ENCODE assay signal across 8 mouse cellular contexts in genomic region chr1:131269797-131270578, GRCm38 (mm10). TPM values are rescaled to one million over a fixed set of nuclear protein-coding genes. Genes with fewer than 3 reads are reported as not detected.
DNase-seq lines count a peak whose midpoint lies in the region; ATAC-seq and TF ChIP-seq lines count a peak whose summit lies in the region.

No protein-coding gene starts in this region.

- no peaks in the 10 kb centered on the region for H3K27me3 ChIP-seq in kidney, adult 2 months (replicated peaks; ENCODE audit: control insufficient read depth, insufficient read depth, low read length)
- 0 out of 2 replicates have a peak, but pooled peaks cover 10% of the 10 kb centered on the region for H3K27me3 ChIP-seq in limb, embryonic 10.5 days (ENCODE audit: low read depth, poor library complexity, severe bottlenecking)
- 0 out of 2 replicates have a peak, but pooled peaks cover 2% of the 10 kb centered on the region for H3K27me3 ChIP-seq in midbrain, embryonic 15.5 days (replicated peaks)

- no peaks in the 10 kb centered on the region for H3K36me3 ChIP-seq in kidney, adult 2 months (ENCODE audit: control insufficient read depth, insufficient read depth, low read length)
- H3K36me3 ChIP-seq in limb, embryonic 10.5 days = no peaks in the 10 kb centered on the region
- H3K36me3 ChIP-seq in midbrain, embryonic 15.5 days (replicated peaks) = no peaks in the 10 kb centered on the region

- no peak overlapping the region for H3K9ac ChIP-seq in midbrain, embryonic 15.5 days

- no peak for TF ChIP-seq POLR2A in kidney, adult 2 months (IDR thresholded peaks at IDR 0.05; ENCODE audit: low read depth, low read length)

- no peaks in the 10 kb centered on the region; the same call in 1 of the 2 replicates for H3K4me1 ChIP-seq in kidney, adult 2 months (ENCODE audit: control insufficient read depth, insufficient read depth, low read length)
- peaks cover 19% of the 10 kb centered on the region for H3K4me1 ChIP-seq in limb, embryonic 10.5 days
- H3K4me1 ChIP-seq in midbrain, embryonic 15.5 days = peaks cover 4% of the 10 kb centered on the region

- no peak overlapping the region for H3K4me3 ChIP-seq in kidney, adult 2 months (ENCODE audit: insufficient read depth, low read depth, low read length)
- no peak overlapping the region for H3K4me3 ChIP-seq in limb, embryonic 10.5 days
- H3K4me3 ChIP-seq in midbrain, embryonic 15.5 days = no peak overlapping the region

- H3K4me2 ChIP-seq in midbrain, embryonic 15.5 days = peak overlapping the region; percentile 28

- intact Hi-C loops in gastrocnemius, postnatal 36 days (cut with DNase I) = loop anchor here (1.0 kb wide), 1 partner anchor 35 kb away; no protein-coding TSS in a partner anchor

- ATAC-seq in midbrain, embryonic 15.5 days (replicated peaks) = peak; percentile 61

- no peaks in the 10 kb centered on the region for H3K9me3 ChIP-seq in limb, embryonic 10.5 days (replicated peaks)
- no peaks in the 10 kb centered on the region for H3K9me3 ChIP-seq in midbrain, embryonic 15.5 days

- 48% methylated on average over 22 of the region's 22 CpGs for WGBS in kidney, adult 2 months
- WGBS in limb, embryonic 10.5 days = 28% methylated on average over 22 of the region's 22 CpGs
- WGBS in midbrain, embryonic 15.5 days = 24% methylated on average over 22 of the region's 22 CpGs

- no peak overlapping the region for H3K27ac ChIP-seq in kidney, adult 2 months (ENCODE audit: insufficient read depth, low read depth, low read length)
- H3K27ac ChIP-seq in limb, embryonic 10.5 days = no peak overlapping the region
- H3K27ac ChIP-seq in midbrain, embryonic 15.5 days = no peak overlapping the region

- DNase-seq in 3T3-L1 (ENCODE audit: low read depth, low spot score) (peak; percentile 84), ZHBTc4 (ENCODE audit: low read depth, low spot score) (peak; percentile 89)
- DNase-seq in embryo, embryonic 10 days (ENCODE audit: low spot score) = peak; percentile 86
- peak; percentile 42 to 58 for DNase-seq in gastrocnemius, postnatal 36 days
- DNase-seq in kidney, adult 2 months = peak; percentile 80
- peak; percentile 85 for DNase-seq in limb, embryonic 10.5 days (ENCODE audit: low spot score)
- peak; percentile 37 to 68 for DNase-seq in spleen, postnatal 14 days (ENCODE audit: low spot score in 2 of 2)

- peak; percentile 89 for TF ChIP-seq CTCF in kidney, adult 2 months (conservative IDR thresholded peaks at IDR 0.05; ENCODE audit: insufficient read depth, insufficient read length, low read depth, low read length)

RNA-seq across cellular contexts. Expression of gene Ikbke, which starts 9.4 kb away (rescaled TPM):
- 1 to 10 TPM; 1.1 TPM for total RNA-seq in gastrocnemius, postnatal 36 days (2021)
- polyA plus RNA-seq in kidney, adult 2 months (2012; rRNA removed) = 7.6 and 10.5 TPM in 2 replicates
- 1.3 TPM in 2 replicates for polyA plus RNA-seq in limb, embryonic 10.5 days (2016; fragmentation: Nextera tagmentation; extraction: Ambion mirVana)
- polyA plus RNA-seq in midbrain, embryonic 15.5 days (2015; fragmentation: Nextera tagmentation; extraction: Ambion mirVana) = 0.83 and 0.92 TPM in 2 replicates

RNA-seq across cellular contexts. Expression of gene Rassf5, which starts 24.9 kb away (rescaled TPM):
- total RNA-seq in gastrocnemius, postnatal 36 days (2021) = 1 to 10 TPM in 1 of 2 experiments, under 1 TPM in 1; 0.35 to 1.2 TPM
- polyA plus RNA-seq in kidney, adult 2 months (2012; rRNA removed) = 3.8 and 5.7 TPM in 2 replicates
- 1.2 and 1.3 TPM in 2 replicates for polyA plus RNA-seq in limb, embryonic 10.5 days (2016; fragmentation: Nextera tagmentation; extraction: Ambion mirVana)
- polyA plus RNA-seq in midbrain, embryonic 15.5 days (2015; fragmentation: Nextera tagmentation; extraction: Ambion mirVana) = 3.2 and 3.6 TPM in 2 replicates
